Mouse (Mus musculus) kidney, postnatal 4 days (tissue): Measurements from ENCODE around the gene Unc13a.
A peak's percentile ranks its signal among the peaks of the same experiment; 100 is the strongest.

Source experiments
- DNase-seq, 2 experiments: peaks; one replicate each; pipeline ENCODE4 v3.0.0; 2021; ENCODE audit warnings: mixed read lengths in 2 of 2

Unc13a gene

GRCm38 (mm10) chr8:71665331-71666130 lies 6.0 kb downstream of the Unc13a start:
- DNase-seq = peak; percentile 93 to 94

- DNase-seq = peak; percentile 94
Observed at GRCm38 (mm10) chr8:71660325-71661120, 11.0 kb downstream of the Unc13a start.

- DNase-seq = no peak
Observed at GRCm38 (mm10) chr8:71659751-71660150, 11.8 kb downstream of the Unc13a start.

- peak in 1 of 2 experiments; percentile 45 for DNase-seq
Observed at GRCm38 (mm10) chr8:71658515-71659049, 13.0 kb downstream of the Unc13a start.

GRCm38 (mm10) chr8:71657816-71658215 lies 13.7 kb downstream of the Unc13a start:
- peak in 1 of 2 experiments; percentile 31 for DNase-seq

- peak; percentile 75 to 79 for DNase-seq
Observed at GRCm38 (mm10) chr8:71654600-71654999, 17.0 kb downstream of the Unc13a start.

- DNase-seq = no peak
Observed at GRCm38 (mm10) chr8:71645510-71645909, 26.0 kb downstream of the Unc13a start.

- no peak for DNase-seq
Observed at GRCm38 (mm10) chr8:71639318-71639717, 32.2 kb downstream of the Unc13a start.

- DNase-seq = no peak
Observed at GRCm38 (mm10) chr8:71638321-71638720, 33.2 kb downstream of the Unc13a start.

GRCm38 (mm10) chr8:71637149-71638095 lies 34.1 kb downstream of the Unc13a start:
- DNase-seq = no peak

GRCm38 (mm10) chr8:71633981-71634667 lies 37.4 kb downstream of the Unc13a start:
- peak; percentile 70 to 80 for DNase-seq

- peak; percentile 62 to 70 for DNase-seq
Observed at GRCm38 (mm10) chr8:71633164-71633563, 38.4 kb downstream of the Unc13a start.

GRCm38 (mm10) chr8:71631897-71632296 lies 39.7 kb downstream of the Unc13a start:
- no peak for DNase-seq

- no peak for DNase-seq
Observed at GRCm38 (mm10) chr8:71630761-71631160, 40.8 kb downstream of the Unc13a start.

GRCm38 (mm10) chr8:71629781-71630212 lies 41.8 kb downstream of the Unc13a start:
- peak; percentile 78 to 84 for DNase-seq

- DNase-seq = peak; percentile 96 to 97
Observed at GRCm38 (mm10) chr8:71629096-71629697, 42.4 kb downstream of the Unc13a start.

GRCm38 (mm10) chr8:71628396-71629095 lies 43.0 kb downstream of the Unc13a start:
- DNase-seq = no peak

GRCm38 (mm10) chr8:71627265-71628099 lies 44.1 kb downstream of the Unc13a start:
- DNase-seq = peak in 1 of 2 experiments; percentile 34

- DNase-seq = no peak
Observed at GRCm38 (mm10) chr8:71626753-71627152, 44.8 kb downstream of the Unc13a start.

- DNase-seq = no peak
Observed at GRCm38 (mm10) chr8:71625088-71625487, 46.5 kb downstream of the Unc13a start.
